Mouse (Mus musculus): ENCODE measurements around the gene Cops7a. TPM values are rescaled to one million over a fixed set of nuclear protein-coding genes. Genes with fewer than 3 reads are reported as not detected.
A peak's percentile ranks its signal among the peaks of the same experiment; 100 is the strongest.

The Cops7a gene
- total and polyA plus RNA-seq, 2 experiments from 2014 or later = 134 to 241 TPM

- H3K4me1 ChIP-seq (ENCODE audit: control insufficient read depth, insufficient read depth) = peaks cover 4% of the 10 kb centered on the region; the same call in 1 of the 2 replicates
- no peak for ATAC-seq (ENCODE audit: insufficient read depth, low read depth)
- WGBS = 60% methylated on average over 4 of the region's 4 CpGs
- TF ChIP-seq EP300 (IDR thresholded peaks at IDR 0.05; ENCODE audit: low read depth) = no peak
- no peak for TF ChIP-seq CTCF (IDR thresholded peaks at IDR 0.05; ENCODE audit: low read depth)
- no peak overlapping the region for H3K4me2 ChIP-seq (ENCODE audit: low read depth, low read length)
- H3K27ac ChIP-seq (ENCODE audit: low read depth) = no peak overlapping the region
- 0 out of 2 replicates have a peak, but pooled peaks cover 6% of the 10 kb centered on the region for H3K9me3 ChIP-seq (replicated peaks; ENCODE audit: control insufficient read depth, low read length)
- H3K4me3 ChIP-seq (ENCODE audit: low read depth, low read length) = no peak overlapping the region
- peaks cover 38% of the 10 kb centered on the region for H3K27me3 ChIP-seq (ENCODE audit: control insufficient read depth, insufficient read depth, low read length)
- no peaks in the 10 kb centered on the region for H3K36me3 ChIP-seq (replicated peaks; ENCODE audit: control insufficient read depth, insufficient read depth, low read length)
- DNase-seq (ENCODE audit: low spot score) = no peak
- no peak overlapping the region for H3K9ac ChIP-seq (replicated peaks; ENCODE audit: low read depth, low read length)
Observed at GRCm38 (mm10) chr6:124992241-124992640, 26.9 kb upstream of the Cops7a start.

GRCm38 (mm10) chr6:124967766-124968165 lies 2.4 kb upstream of the Cops7a start:
- Histone ChIP-seq H3K9ac (replicated peaks; ENCODE audit: low read depth, low read length) (no peak overlapping the region), H3K4me3 (ENCODE audit: low read depth, low read length) (no peak overlapping the region), H3K36me3 (replicated peaks; ENCODE audit: control insufficient read depth, insufficient read depth, low read length) (no peaks in the 10 kb centered on the region), H3K27ac (ENCODE audit: low read depth) (no peak overlapping the region), H3K27me3 (ENCODE audit: control insufficient read depth, insufficient read depth, low read length) (no peaks in the 10 kb centered on the region), H3K9me3 (replicated peaks; ENCODE audit: control insufficient read depth, low read length) (no peaks in the 10 kb centered on the region), H3K4me1 (ENCODE audit: control insufficient read depth, insufficient read depth) (peaks cover 13% of the 10 kb centered on the region), H3K4me2 (ENCODE audit: low read depth, low read length) (no peak overlapping the region)
- no peak for ATAC-seq (ENCODE audit: insufficient read depth, low read depth)
- WGBS = 63% methylated on average over 4 of the region's 4 CpGs
- no peak for DNase-seq (ENCODE audit: low spot score)
- TF ChIP-seq EP300 (IDR thresholded peaks at IDR 0.05; ENCODE audit: low read depth) = no peak
- TF ChIP-seq CTCF (IDR thresholded peaks at IDR 0.05; ENCODE audit: low read depth) = peak; percentile 45

- Histone ChIP-seq H3K9ac (replicated peaks; ENCODE audit: low read depth, low read length) (no peak overlapping the region), H3K4me3 (ENCODE audit: low read depth, low read length) (peak overlapping the region; percentile 69; the same call in 1 of the 2 replicates), H3K27ac (ENCODE audit: low read depth) (no peak overlapping the region), H3K9me3 (replicated peaks; ENCODE audit: control insufficient read depth, low read length) (no peaks in the 10 kb centered on the region), H3K4me1 (ENCODE audit: control insufficient read depth, insufficient read depth) (peaks cover 13% of the 10 kb centered on the region), H3K4me2 (ENCODE audit: low read depth, low read length) (peak overlapping the region; percentile 77; the same call in 1 of the 2 replicates), H3K36me3 (replicated peaks; ENCODE audit: control insufficient read depth, insufficient read depth, low read length) (0 out of 2 replicates have a peak, but pooled peaks cover 6% of the 10 kb centered on the region), H3K27me3 (ENCODE audit: control insufficient read depth, insufficient read depth, low read length) (no peaks in the 10 kb centered on the region)
- WGBS = 97% methylated on average over 7 of the region's 7 CpGs
- ATAC-seq (ENCODE audit: insufficient read depth, low read depth) (no peak), DNase-seq (ENCODE audit: low spot score) (no peak)
- no peak for TF ChIP-seq EP300 (IDR thresholded peaks at IDR 0.05; ENCODE audit: low read depth)
- TF ChIP-seq CTCF (IDR thresholded peaks at IDR 0.05; ENCODE audit: low read depth) = peak; percentile 25; the same call in 1 of the 2 replicates
Observed at GRCm38 (mm10) chr6:124966466-124967118, 1.3 kb upstream of the Cops7a start.

- no peak for TF ChIP-seq CTCF (IDR thresholded peaks at IDR 0.05; ENCODE audit: low read depth)
- TF ChIP-seq EP300 (IDR thresholded peaks at IDR 0.05; ENCODE audit: low read depth) = no peak
- WGBS = 10% methylated on average over 15 of the region's 15 CpGs
Observed at GRCm38 (mm10) chr6:124965747-124966146, 409 bp upstream of the Cops7a start.

GRCm38 (mm10) chr6:124964638-124965037 lies 700 bp downstream of the Cops7a start:
- peaks cover 20% of the 10 kb centered on the region for H3K36me3 ChIP-seq (replicated peaks; ENCODE audit: control insufficient read depth, insufficient read depth, low read length)
- peak overlapping the region; percentile 69 for H3K4me3 ChIP-seq (ENCODE audit: low read depth, low read length)
- 36% methylated on average over 16 of the region's 16 CpGs for WGBS
- no peaks in the 10 kb centered on the region for H3K9me3 ChIP-seq (replicated peaks; ENCODE audit: control insufficient read depth, low read length)
- ATAC-seq (ENCODE audit: insufficient read depth, low read depth) (no peak), DNase-seq (ENCODE audit: low spot score) (no peak)
- peaks cover 13% of the 10 kb centered on the region for H3K4me1 ChIP-seq (ENCODE audit: control insufficient read depth, insufficient read depth)
- H3K27ac ChIP-seq (ENCODE audit: low read depth) = peak overlapping the region; percentile 87
- H3K27me3 ChIP-seq (ENCODE audit: control insufficient read depth, insufficient read depth, low read length) = no peaks in the 10 kb centered on the region
- peak overlapping the region; percentile 77 for H3K4me2 ChIP-seq (ENCODE audit: low read depth, low read length)
- peak; percentile 4; the same call in 1 of the 2 replicates for TF ChIP-seq CTCF (IDR thresholded peaks at IDR 0.05; ENCODE audit: low read depth)
- no peak for TF ChIP-seq EP300 (IDR thresholded peaks at IDR 0.05; ENCODE audit: low read depth)
- peak overlapping the region; percentile 68 for H3K9ac ChIP-seq (replicated peaks; ENCODE audit: low read depth, low read length)

More at GRCm38 (mm10) chr6:124965747-124966146, 409 bp upstream of the Cops7a start:
- H3K9me3 ChIP-seq (replicated peaks; ENCODE audit: control insufficient read depth, low read length) = no peaks in the 10 kb centered on the region
- peaks cover 11% of the 10 kb centered on the region for H3K36me3 ChIP-seq (replicated peaks; ENCODE audit: control insufficient read depth, insufficient read depth, low read length)
- peak; percentile 7 for DNase-seq (ENCODE audit: low spot score)
- peak overlapping the region; percentile 69 for H3K4me3 ChIP-seq (ENCODE audit: low read depth, low read length)
- H3K9ac ChIP-seq (replicated peaks; ENCODE audit: low read depth, low read length) = peak overlapping the region; percentile 68
- peaks cover 13% of the 10 kb centered on the region for H3K4me1 ChIP-seq (ENCODE audit: control insufficient read depth, insufficient read depth)
- H3K27me3 ChIP-seq (ENCODE audit: control insufficient read depth, insufficient read depth, low read length) = no peaks in the 10 kb centered on the region
- no peak for ATAC-seq (ENCODE audit: insufficient read depth, low read depth)
- peak overlapping the region; percentile 77 for H3K4me2 ChIP-seq (ENCODE audit: low read depth, low read length)
- peak overlapping the region; percentile 87 for H3K27ac ChIP-seq (ENCODE audit: low read depth)
